Mouse (Mus musculus) neural tube, embryonic 14.5 days (tissue): Measurements from ENCODE around the gene Gm2000. TPM values are rescaled to one million over a fixed set of nuclear protein-coding genes. Genes with fewer than 3 reads are reported as not detected.
"Not testable (repeated sequence)": the region's sequence is repeated elsewhere in the genome, so short reads cannot be mapped to it uniquely, and the experiment has no call there.

ENCODE experiments used
- ATAC-seq: fragments of 200-750 bp; cut with Nextera tagmentation; 2 replicates; pipeline ENCODE4 v1.8.0; 2017; ENCODE audit warnings: low read depth, mild to moderate bottlenecking, moderate TSS enrichment, moderate library complexity
- H3K27ac ChIP-seq: fragments of 300-500 bp; sonication (generic); 2 replicates; pipeline ENCODE4 v1.5.1; 2014; ENCODE audit warnings: low read depth, mild to moderate bottlenecking, control low read depth, low read length, moderate library complexity, mixed read lengths
- H3K27me3 ChIP-seq: fragments of 300-500 bp; sonication (generic); 2 replicates; pipeline ENCODE4 v1.6.1; 2014; ENCODE audit warnings: low read length; ENCODE audit not compliant: control insufficient read depth, insufficient read depth
- H3K36me3 ChIP-seq: fragments of 300-500 bp; sonication (generic); 2 replicates; pipeline ENCODE4 v1.6.1; 2014; ENCODE audit warnings: low read length, mixed read lengths; ENCODE audit not compliant: control insufficient read depth, insufficient read depth
- H3K4me1 ChIP-seq: fragments of 300-500 bp; sonication (generic); 2 replicates; pipeline ENCODE4 v1.6.1; 2014; ENCODE audit warnings: low read length; ENCODE audit not compliant: control insufficient read depth, insufficient read depth
- H3K4me2 ChIP-seq: fragments of 300-500 bp; sonication (generic); 2 replicates; pipeline ENCODE4 v1.6.1; 2014; ENCODE audit warnings: mild to moderate bottlenecking, low read depth, low read length, control low read depth
- H3K4me3 ChIP-seq: fragments of 300-500 bp; sonication (generic); 2 replicates; pipeline ENCODE4 v1.5.1; 2014; ENCODE audit warnings: low read depth, low read length, control low read depth, mixed read lengths
- H3K9ac ChIP-seq: fragments of 300-500 bp; sonication (generic); replicated peaks from 2 replicates; pipeline ENCODE4 v1.6.1; 2014; ENCODE audit warnings: low read depth, mild to moderate bottlenecking, control low read depth, low read length, mixed read lengths
- H3K9me3 ChIP-seq: fragments of 300-500 bp; sonication (generic); 2 replicates; pipeline ENCODE4 v1.6.1; 2016; ENCODE audit warnings: low read length; ENCODE audit not compliant: control insufficient read depth
- WGBS: fragments of 180-500 bp; shearing (Covaris S2); extraction: QIAGEN DNeasy Blood & Tissue Kit; methylation state at CpG from one replicate; pipeline ENCODE4 v1.1.7; 2014; 5-methylcytosine and 5-hydroxymethylcytosine counted together
- polyA plus RNA-seq: library from polyadenylated mRNA; unstranded; fragments of >200 nt; fragmentation: Nextera tagmentation; extraction: Ambion mirVana; gene quantifications from 2 replicates; pipeline ENCODE4 v1.2.1, GENCODE M21; 2014

Gm2000 gene
- polyA plus RNA-seq, 1 experiment from 2014 or later = 560 TPM

GRCm38 (mm10) chr1:156386880-156387279 lies 21.0 kb downstream of the Gm2000 start:
- no peak for ATAC-seq
- WGBS = 76% methylated on average over 3 of the region's 3 CpGs
- H3K9me3 ChIP-seq = no peaks in the 10 kb centered on the region
- H3K36me3 ChIP-seq = no peaks in the 10 kb centered on the region
- H3K27ac ChIP-seq = no peak overlapping the region
- no peaks in the 10 kb centered on the region for H3K27me3 ChIP-seq
- H3K4me3 ChIP-seq = no peak overlapping the region
- H3K9ac ChIP-seq = no peak overlapping the region
- no peak overlapping the region for H3K4me2 ChIP-seq
- H3K4me1 ChIP-seq = no peaks in the 10 kb centered on the region

GRCm38 (mm10) chr1:156393148-156393547 lies 27.3 kb downstream of the Gm2000 start:
- no peak overlapping the region for H3K27ac ChIP-seq
- H3K4me1 ChIP-seq = no peaks in the 10 kb centered on the region
- WGBS = 91% methylated on average over 4 of the region's 4 CpGs
- H3K36me3 ChIP-seq = no peaks in the 10 kb centered on the region
- no peaks in the 10 kb centered on the region for H3K9me3 ChIP-seq
- H3K4me2 ChIP-seq = no peak overlapping the region
- no peaks in the 10 kb centered on the region for H3K27me3 ChIP-seq
- H3K4me3 ChIP-seq = no peak overlapping the region
- H3K9ac ChIP-seq = no peak overlapping the region
- ATAC-seq = no peak

- H3K4me3 ChIP-seq, H3K27ac ChIP-seq, H3K9me3 ChIP-seq, H3K36me3 ChIP-seq, H3K9ac ChIP-seq, H3K27me3 ChIP-seq, H3K4me1 ChIP-seq, ATAC-seq, H3K4me2 ChIP-seq: not testable (repeated sequence)
- WGBS = 89% methylated on average over 3 of the region's 3 CpGs
These were observed 34.3 kb downstream of the Gm2000 start for GRCm38 (mm10) chr1:156400159-156400558.

GRCm38 (mm10) chr1:156402491-156402890 lies 36.7 kb downstream of the Gm2000 start:
- H3K9ac ChIP-seq = no peak overlapping the region
- no peaks in the 10 kb centered on the region for H3K4me1 ChIP-seq
- H3K36me3 ChIP-seq = no peaks in the 10 kb centered on the region
- H3K27me3 ChIP-seq = no peaks in the 10 kb centered on the region
- H3K27ac ChIP-seq = no peak overlapping the region
- H3K4me3 ChIP-seq = no peak overlapping the region
- no peaks in the 10 kb centered on the region for H3K9me3 ChIP-seq
- H3K4me2 ChIP-seq = no peak overlapping the region
- WGBS = 60% methylated on average over 2 of the region's 2 CpGs
- no peak for ATAC-seq

GRCm38 (mm10) chr1:156403251-156403650 lies 37.4 kb downstream of the Gm2000 start:
- Histone ChIP-seq H3K27ac (no peak overlapping the region), H3K4me1 (no peaks in the 10 kb centered on the region), H3K36me3 (no peaks in the 10 kb centered on the region), H3K9ac (no peak overlapping the region), H3K4me2 (no peak overlapping the region), H3K27me3 (no peaks in the 10 kb centered on the region), H3K4me3 (no peak overlapping the region), H3K9me3 (no peaks in the 10 kb centered on the region)
- WGBS = 46% methylated on average over 10 of the region's 10 CpGs
- ATAC-seq = no peak

- H3K4me2 ChIP-seq = no peak overlapping the region
- H3K9me3 ChIP-seq = no peaks in the 10 kb centered on the region
- H3K4me3 ChIP-seq = no peak overlapping the region
- no peak overlapping the region for H3K9ac ChIP-seq
- H3K27me3 ChIP-seq = no peaks in the 10 kb centered on the region
- no peaks in the 10 kb centered on the region for H3K36me3 ChIP-seq
- no peak for ATAC-seq
- WGBS = 76% methylated on average over 3 of the region's 3 CpGs
- no peak overlapping the region for H3K27ac ChIP-seq
- no peaks in the 10 kb centered on the region for H3K4me1 ChIP-seq
These were observed 42.2 kb downstream of the Gm2000 start for GRCm38 (mm10) chr1:156408004-156408403.

- Histone ChIP-seq H3K4me1 (no peaks in the 10 kb centered on the region), H3K27me3 (no peaks in the 10 kb centered on the region), H3K36me3 (no peaks in the 10 kb centered on the region), H3K9ac (no peak overlapping the region), H3K9me3 (no peaks in the 10 kb centered on the region), H3K4me3 (no peak overlapping the region), H3K27ac (no peak overlapping the region), H3K4me2 (no peak overlapping the region)
- ATAC-seq = no peak
- WGBS = 72% methylated on average over 4 of the region's 4 CpGs
These were observed 42.7 kb downstream of the Gm2000 start for GRCm38 (mm10) chr1:156408521-156408920.

Other genes starting within 250 kb of the Gm2000 start
- gene Fam163a, start 161.0 kb upstream of the Gm2000 start, polyA plus RNA-seq = 4.9 and 5.0 TPM in 2 replicates
- gene Tdrd5, start 62.4 kb upstream of the Gm2000 start, polyA plus RNA-seq = 1.1 and 2.7 TPM in 2 replicates
- 0.19 TPM in 2 replicates for gene Nphs2, start 55.3 kb upstream of the Gm2000 start, polyA plus RNA-seq
- gene Axdnd1, start 55.1 kb downstream of the Gm2000 start, polyA plus RNA-seq = 0.19 and 0.35 TPM in 2 replicates
- 8.9 and 9.5 TPM in 2 replicates for gene Soat1, start 108.3 kb downstream of the Gm2000 start, polyA plus RNA-seq
- gene Gm10031, start 158.0 kb downstream of the Gm2000 start, polyA plus RNA-seq = 0.90 and 0.97 TPM in 2 replicates
- gene Abl2, start 192.7 kb downstream of the Gm2000 start, polyA plus RNA-seq = 9.8 and 10.1 TPM in 2 replicates